Mouse (Mus musculus) heart, postnatal 0 days (tissue): Measurements from ENCODE around the gene Pla2g4f.

ENCODE experiments used
- CTCF ChIP-seq: IDR thresholded peaks from 2 replicates; pipeline ENCODE4 v1.5.1; 2016; ENCODE audit warnings: antibody characterized with exemption, control low read depth, low read depth
- EP300 ChIP-seq: IDR thresholded peaks from 2 replicates; pipeline ENCODE4 v1.6.1; 2016; ENCODE audit warnings: antibody characterized with exemption, low read depth

- no peak for TF ChIP-seq CTCF
- no peak for TF ChIP-seq EP300
Measured at GRCm38 (mm10) chr2:120261346-120261745, 52.6 kb downstream of the Pla2g4f start.
